Mouse (Mus musculus) left cerebral cortex, postnatal 14 days (tissue): Measurements from ENCODE around the gene Pgpep1. TPM values are rescaled to one million over a fixed set of nuclear protein-coding genes. Genes with fewer than 3 reads are reported as not detected.

Experiments used
- DNase-seq, 2 experiments: peaks; one replicate each; pipeline ENCODE4 v3.0.0; 2021 to 2022; ENCODE audit warnings: low spot score in 2 of 2, mixed read lengths in 1 of 2
- intact Hi-C: fragments of 180-260 bp; cut with DNase I; formaldehyde crosslinking; loops from one replicate; pipeline ENCODE4 v1.15.1; 2025
- total RNA-seq, 2 experiments: library from RNA; stranded (reverse); gene quantifications; 2 replicates each; pipeline ENCODE4 v1.2.3; 2021

Pgpep1 gene
- total RNA-seq, 2 experiments from 2014 or later: 14.8 to 19.0 TPM

GRCm38 (mm10) chr8:70618888-70619334, 41.3 kb downstream of the Pgpep1 start:
- intact Hi-C loops: no loop called here
- DNase-seq: no peak

- intact Hi-C loops: no loop called here
These were observed 42.2 kb downstream of the Pgpep1 start for GRCm38 (mm10) chr8:70617985-70618384.

GRCm38 (mm10) chr8:70616645-70617044, 43.5 kb downstream of the Pgpep1 start:
- intact Hi-C loops: no loop called here

More at GRCm38 (mm10) chr8:70617985-70618384, 42.2 kb downstream of the Pgpep1 start:
- DNase-seq: no peak

GRCm38 (mm10) chr8:70615894-70616293, 44.3 kb downstream of the Pgpep1 start, which contains the start of gene Lrrc25:
Gene Lrrc25 (plus strand): TSS chr8:70616155.
- intact Hi-C loops: no loop called here
- DNase-seq: no peak

More at GRCm38 (mm10) chr8:70616645-70617044, 43.5 kb downstream of the Pgpep1 start:
- DNase-seq: no peak

- intact Hi-C loops: no loop called here
- no peak for DNase-seq
These were observed 44.9 kb downstream of the Pgpep1 start for GRCm38 (mm10) chr8:70615281-70615680.

- no peak for DNase-seq
- intact Hi-C loops: loop anchor here (5.0 kb wide), 1 partner anchor 43 kb away; no protein-coding TSS in a partner anchor
These were observed 45.7 kb downstream of the Pgpep1 start for GRCm38 (mm10) chr8:70614469-70614868.

GRCm38 (mm10) chr8:70613763-70614162, 46.4 kb downstream of the Pgpep1 start:
- intact Hi-C loops: loop anchor here (5.0 kb wide), 1 partner anchor 44 kb away; no protein-coding TSS in a partner anchor
- no peak for DNase-seq

DNA sequence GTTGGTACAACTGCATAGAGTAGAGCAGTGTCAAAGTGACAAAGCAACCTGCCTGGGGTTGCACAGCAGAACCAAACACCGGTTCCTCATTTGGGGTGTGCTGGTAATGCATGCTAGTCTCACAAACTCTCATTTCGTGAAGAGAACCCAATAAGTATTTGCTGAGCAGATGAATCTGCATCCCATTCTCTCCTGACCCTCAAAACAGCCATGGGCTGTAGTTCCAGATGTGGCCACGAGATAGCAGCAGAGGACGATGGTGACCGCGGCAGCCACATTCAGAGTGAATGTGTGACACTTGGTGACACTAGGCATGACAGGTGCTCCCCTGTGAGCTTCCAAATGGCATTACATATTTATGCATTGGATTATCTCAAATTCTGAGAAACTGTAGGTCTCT, 48.3 kb downstream of the Pgpep1 start:
- peak; percentile 86 to 90 for DNase-seq

GRCm38 (mm10) chr8:70610796-70611771, 49.1 kb downstream of the Pgpep1 start:
- DNase-seq: peak in 1 of 2 experiments; percentile 82
- intact Hi-C loops: loop anchor here (1.0 to 5.0 kb wide), 2 partner anchors 18 to 46 kb away; no protein-coding TSS in a partner anchor

More for the DNA sequence above, 48.3 kb downstream of the Pgpep1 start:
- intact Hi-C loops: loop anchor here (5.0 kb wide), 1 partner anchor 45 kb away; no protein-coding TSS in a partner anchor

DNA sequence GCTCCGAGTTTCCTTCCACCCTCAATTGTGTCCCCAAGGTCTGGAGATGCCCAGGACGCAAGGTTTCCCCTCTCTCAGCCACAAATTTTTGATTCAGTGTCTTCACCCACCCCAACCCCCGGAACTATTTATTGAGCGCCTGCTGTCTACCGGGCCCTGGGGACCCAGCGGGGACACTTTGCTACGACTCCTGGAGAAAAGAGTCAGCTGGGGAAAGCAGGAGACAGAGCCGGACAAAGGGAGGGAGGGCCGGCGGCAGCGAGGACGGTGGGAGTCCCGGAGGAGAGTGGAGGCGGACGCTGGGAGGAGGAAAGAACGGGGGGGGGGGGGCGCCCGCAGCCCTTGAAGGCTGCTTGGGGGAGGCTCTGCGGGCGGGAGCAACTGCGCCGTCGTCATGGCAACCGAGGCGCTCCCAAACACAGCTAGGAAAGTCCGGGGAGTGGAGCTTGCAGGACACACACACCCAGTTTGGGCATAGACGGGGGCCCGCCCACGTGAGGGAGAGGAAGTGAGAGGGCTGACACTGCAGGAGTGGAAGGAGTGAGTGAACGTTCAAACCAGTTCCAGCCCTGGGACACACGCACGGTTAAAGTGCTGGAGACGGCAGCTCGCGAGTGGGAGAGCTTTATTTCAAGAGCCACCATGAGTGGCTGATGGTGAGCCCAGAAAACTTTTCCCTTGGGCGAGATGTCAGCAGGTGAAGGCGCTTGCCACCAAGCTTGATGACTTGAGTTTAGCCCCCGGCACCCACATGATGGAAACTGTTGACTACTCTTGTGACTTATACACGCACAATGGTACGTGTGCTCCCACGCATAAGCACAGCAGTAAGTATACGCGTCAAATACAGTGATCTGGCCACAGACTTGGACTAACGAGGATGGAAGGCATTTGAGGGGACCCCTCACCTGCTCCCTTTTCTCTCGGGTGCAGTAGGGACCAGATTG, 50.1 kb downstream of the Pgpep1 start:
- DNase-seq: peak; percentile 90 to 96
- intact Hi-C loops: loop anchor here (1.0 to 5.0 kb wide), 2 partner anchors 19 to 47 kb away; no protein-coding TSS in a partner anchor

DNA sequence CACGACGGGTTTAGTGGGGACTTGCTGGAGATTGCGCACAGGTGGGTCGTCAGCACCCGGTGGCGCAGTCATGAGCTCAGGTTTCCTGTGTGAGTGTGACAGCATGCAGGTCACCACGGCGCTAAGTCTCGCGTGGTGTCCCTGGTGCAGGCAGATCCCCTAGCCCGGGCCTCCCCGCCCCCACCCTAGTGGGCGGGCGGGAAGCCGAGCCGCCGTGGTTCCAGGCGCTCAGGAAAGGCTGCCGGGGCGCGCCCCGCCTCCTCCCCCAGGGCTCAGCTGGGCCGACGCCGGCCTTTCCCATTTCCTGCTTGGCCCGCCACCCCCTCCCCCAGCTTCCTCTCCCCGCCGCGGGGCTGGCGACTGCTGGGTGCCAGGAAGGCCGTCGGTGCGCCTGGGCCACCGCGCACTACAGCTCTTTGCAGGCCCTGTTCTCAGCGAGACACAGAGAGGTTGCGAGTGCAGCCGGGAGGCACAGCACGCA, 50.8 kb downstream of the Pgpep1 start:
- intact Hi-C loops: no loop called here
- DNase-seq: peak; percentile 72 to 91

DNA sequence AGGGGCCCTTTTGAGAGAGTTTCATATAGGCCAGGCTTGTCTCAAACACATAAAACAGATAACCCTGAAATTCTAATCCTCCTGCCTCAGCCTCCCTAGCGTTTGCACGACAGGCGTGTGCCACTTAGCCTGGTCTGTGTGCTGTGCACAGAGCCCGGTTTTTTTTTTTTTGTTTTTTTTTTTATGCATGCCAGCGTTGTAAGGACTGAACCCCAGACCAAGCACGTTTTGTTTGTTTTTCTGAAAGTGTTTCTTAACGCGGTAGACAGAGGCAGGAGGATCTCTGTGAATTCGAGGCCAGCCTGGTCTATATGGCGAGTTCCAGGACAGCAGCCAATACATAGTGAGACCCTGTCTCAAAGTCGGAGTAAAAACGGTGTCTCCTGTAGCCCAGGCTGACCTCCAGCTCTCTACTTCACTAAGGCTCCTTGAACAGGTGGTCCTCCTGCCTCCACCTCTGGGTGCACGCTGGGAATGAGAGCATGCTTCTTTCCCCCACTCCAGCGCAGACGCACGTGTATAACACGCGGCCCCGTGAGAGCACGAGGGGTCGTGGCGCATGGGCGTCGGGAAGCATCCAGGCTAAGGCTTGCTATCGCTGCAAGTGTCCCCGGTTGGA, 51.3 kb downstream of the Pgpep1 start, which contains the start of gene Ssbp4:
Gene Ssbp4 (minus strand): TSS at position 124 of the 619 bp plus-strand sequence.
- intact Hi-C loops: no loop called here
- no peak for DNase-seq

DNA sequence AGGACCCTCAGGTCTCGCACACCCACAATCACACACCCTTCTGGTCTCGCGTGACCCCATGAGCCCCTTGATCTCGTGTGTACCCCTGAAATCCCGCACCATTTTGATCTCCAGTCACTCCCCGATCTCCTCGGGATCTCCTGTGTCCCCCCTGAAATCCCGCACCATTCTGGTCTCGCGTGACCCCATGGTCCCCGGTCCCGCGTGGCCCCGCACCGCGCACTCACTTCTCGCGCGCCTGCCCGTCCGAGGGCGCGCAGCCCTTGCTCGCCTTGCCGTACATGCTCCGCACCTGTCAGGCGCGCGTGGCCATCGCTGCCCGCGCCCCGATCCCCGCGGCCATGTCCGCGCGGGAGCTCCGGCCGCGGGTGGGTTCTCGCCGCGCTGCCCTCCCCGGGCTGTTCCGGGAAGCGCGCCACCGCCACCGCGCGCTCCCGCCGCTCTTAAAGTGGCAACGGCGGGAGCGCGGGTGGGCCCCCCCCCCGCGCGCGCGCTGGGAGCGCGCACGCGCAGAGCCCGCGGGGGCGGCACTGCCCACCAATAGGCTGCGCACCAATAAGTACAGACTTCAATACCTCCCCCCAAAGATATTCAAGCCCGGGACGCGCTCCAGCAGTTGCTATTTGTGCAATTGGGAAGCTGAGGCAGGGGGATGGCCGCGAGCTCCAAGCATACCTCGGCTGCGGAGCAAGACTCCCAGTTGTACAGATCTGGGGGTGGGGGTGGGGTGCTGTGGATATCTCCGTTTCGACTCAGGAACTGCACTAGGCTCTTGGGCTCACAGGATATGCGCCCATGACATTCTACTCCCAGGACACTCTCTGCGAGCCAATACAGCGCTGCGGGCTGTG, 52.1 kb downstream of the Pgpep1 start:
- DNase-seq: peak; percentile 67 to 76
- intact Hi-C loops: no loop called here

DNA sequence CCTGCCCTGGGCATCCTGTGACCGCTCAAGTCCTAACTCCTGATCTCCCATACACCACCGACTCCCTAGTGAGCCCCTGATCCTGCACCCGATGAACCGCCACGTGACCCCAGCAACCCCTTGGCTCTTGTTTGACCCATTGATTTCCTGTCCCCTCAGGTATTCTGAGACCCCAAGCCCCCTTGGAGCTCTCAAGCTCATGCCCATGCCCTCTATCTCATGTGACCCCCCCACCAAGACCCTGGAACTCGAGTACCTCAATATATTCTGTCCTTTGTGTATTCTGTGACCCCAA, 52.6 kb downstream of the Pgpep1 start:
- intact Hi-C loops: no loop called here
- no peak for DNase-seq

DNA sequence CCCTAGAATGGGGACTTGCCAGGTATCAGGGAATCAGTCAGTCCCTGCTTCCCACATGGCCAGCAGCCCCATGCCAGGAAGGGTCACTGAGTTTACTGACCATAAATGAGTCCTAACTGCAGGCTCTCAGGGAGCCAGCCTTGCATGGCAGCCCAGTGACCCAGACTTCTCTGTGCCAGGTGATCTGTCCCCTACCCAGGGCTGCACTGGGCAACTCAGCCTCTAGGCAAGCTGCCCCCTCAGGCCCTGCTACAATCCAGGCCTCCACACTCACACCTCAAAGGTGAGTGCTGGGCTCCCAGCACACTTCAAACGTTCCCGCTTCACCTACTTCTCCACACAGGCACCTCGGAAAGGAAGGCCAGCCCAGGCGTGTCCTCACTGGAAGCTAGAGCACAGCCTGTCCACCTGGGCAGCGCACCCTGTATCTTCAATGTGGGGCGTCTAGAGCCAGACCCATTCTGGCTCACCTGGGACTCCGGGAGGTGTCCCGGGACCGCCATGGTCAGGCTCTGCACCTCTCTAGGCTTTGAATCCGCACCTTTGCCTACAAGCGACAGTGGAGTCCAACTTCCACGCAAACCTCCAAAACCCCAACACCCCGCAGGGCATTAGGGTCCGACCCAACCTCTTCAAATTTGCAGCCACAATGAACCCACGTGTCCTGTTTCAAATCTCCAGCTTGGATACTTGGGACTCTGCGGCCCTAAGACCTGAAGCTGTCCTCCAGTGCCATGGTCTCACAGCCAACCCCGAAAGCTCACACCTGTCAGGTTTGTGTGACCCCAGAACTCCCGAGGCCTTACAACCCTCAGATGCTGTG, 53.2 kb downstream of the Pgpep1 start:
- no peak for DNase-seq
- intact Hi-C loops: no loop called here

- no peak for DNase-seq
- intact Hi-C loops: no loop called here
These were observed 54.1 kb downstream of the Pgpep1 start for GRCm38 (mm10) chr8:70605871-70606779.
